Mouse (Mus musculus) liver, embryonic 16.5 days (tissue): ENCODE data around the gene Scamp5. TPM values are rescaled to one million over a fixed set of nuclear protein-coding genes. Genes with fewer than 3 reads are reported as not detected.
"Not testable (repeated sequence)": the region's sequence is repeated elsewhere in the genome, so short reads cannot be mapped to it uniquely, and the experiment has no call there.

Source experiments
- ATAC-seq: fragments of 200-750 bp; cut with Nextera tagmentation; 2 replicates; pipeline ENCODE4 v1.8.0; 2017; ENCODE audit warnings: low read depth, mild to moderate bottlenecking, moderate number of reproducible peaks, moderate library complexity
- H3K27ac ChIP-seq: fragments of 300-500 bp; sonication (generic); 2 replicates; pipeline ENCODE4 v1.5.1; 2014; ENCODE audit warnings: mild to moderate bottlenecking, low read length
- H3K27me3 ChIP-seq: fragments of 300-500 bp; sonication (generic); 2 replicates; pipeline ENCODE4 v1.6.1; 2014; ENCODE audit warnings: low read depth, low read length, mixed read lengths; ENCODE audit not compliant: control insufficient read depth, insufficient read depth
- H3K36me3 ChIP-seq: fragments of 300-500 bp; sonication (generic); 2 replicates; pipeline ENCODE4 v1.6.1; 2014; ENCODE audit warnings: mild to moderate bottlenecking; ENCODE audit not compliant: control insufficient read depth, insufficient read depth
- H3K4me1 ChIP-seq: fragments of 300-500 bp; sonication (generic); 2 replicates; pipeline ENCODE4 v1.6.1; 2014; ENCODE audit warnings: low read depth, low read length, mixed read lengths; ENCODE audit not compliant: control insufficient read depth
- H3K4me2 ChIP-seq: fragments of 300-500 bp; sonication (generic); 2 replicates; pipeline ENCODE4 v1.6.1; 2014; ENCODE audit warnings: low read depth, low read length, mixed read lengths
- H3K4me3 ChIP-seq: fragments of 300-500 bp; sonication (generic); 2 replicates; pipeline ENCODE4 v1.5.1; 2014; ENCODE audit warnings: low read depth, mild to moderate bottlenecking, low read length
- H3K9ac ChIP-seq: fragments of 300-500 bp; sonication (generic); 2 replicates; pipeline ENCODE4 v1.6.1; 2014; ENCODE audit warnings: low read depth, low read length
- H3K9me3 ChIP-seq: fragments of 300-500 bp; sonication (generic); replicated peaks from 2 replicates; pipeline ENCODE4 v1.6.1; 2016; ENCODE audit warnings: low read length; ENCODE audit not compliant: control insufficient read depth
- WGBS: fragments of 180-500 bp; shearing (Covaris S2); extraction: QIAGEN DNeasy Blood & Tissue Kit; methylation state at CpG from one replicate; pipeline ENCODE4 v1.1.7; 2014; ENCODE audit not compliant: insufficient replicate concordance; 5-methylcytosine and 5-hydroxymethylcytosine counted together
- polyA plus RNA-seq: library from polyadenylated mRNA; unstranded; fragments of >200 nt; fragmentation: Nextera tagmentation; extraction: Ambion mirVana; gene quantifications from 2 replicates; pipeline ENCODE4 v1.2.1, GENCODE M21; 2015

The Scamp5 gene
- polyA plus RNA-seq, 1 experiment from 2014 or later = 7.8 TPM

GRCm38 (mm10) chr9:57428391-57428790, 39.5 kb downstream of the Scamp5 start:
- ATAC-seq = no peak
- 33% methylated on average over 4 of the region's 4 CpGs for WGBS
- Histone ChIP-seq H3K27ac (no peak overlapping the region), H3K4me2 (no peak overlapping the region), H3K4me3 (no peak overlapping the region), H3K36me3 (no peaks in the 10 kb centered on the region), H3K4me1 (peaks cover 3% of the 10 kb centered on the region), H3K27me3 (no peaks in the 10 kb centered on the region), H3K9me3 (no peaks in the 10 kb centered on the region), H3K9ac (no peak overlapping the region)

GRCm38 (mm10) chr9:57427937-57428336, 39.9 kb downstream of the Scamp5 start:
- Histone ChIP-seq H3K4me1 (no peaks in the 10 kb centered on the region; the same call in 1 of the 2 replicates), H3K27me3 (no peaks in the 10 kb centered on the region), H3K27ac (no peak overlapping the region), H3K4me2 (no peak overlapping the region), H3K36me3 (no peaks in the 10 kb centered on the region), H3K4me3 (no peak overlapping the region), H3K9ac (no peak overlapping the region), H3K9me3 (no peaks in the 10 kb centered on the region)
- no peak for ATAC-seq
- 50% methylated on average over 4 of the region's 4 CpGs for WGBS

GRCm38 (mm10) chr9:57427123-57427522, 40.7 kb downstream of the Scamp5 start:
- H3K4me3 ChIP-seq, H3K9me3 ChIP-seq, ATAC-seq, H3K9ac ChIP-seq, H3K27ac ChIP-seq, H3K36me3 ChIP-seq, H3K27me3 ChIP-seq, H3K4me2 ChIP-seq, H3K4me1 ChIP-seq: not testable (repeated sequence)
- 81% methylated on average over 4 of the region's 4 CpGs for WGBS

GRCm38 (mm10) chr9:57425116-57425515, 42.7 kb downstream of the Scamp5 start:
- no peaks in the 10 kb centered on the region for H3K27me3 ChIP-seq
- no peaks in the 10 kb centered on the region for H3K36me3 ChIP-seq
- no peaks in the 10 kb centered on the region for H3K9me3 ChIP-seq
- peaks cover 17% of the 10 kb centered on the region for H3K4me1 ChIP-seq
- ATAC-seq = no peak
- H3K4me3 ChIP-seq = no peak overlapping the region
- H3K27ac ChIP-seq = no peak overlapping the region
- H3K4me2 ChIP-seq = no peak overlapping the region
- no peak overlapping the region for H3K9ac ChIP-seq
- 47% methylated on average over 3 of the region's 3 CpGs for WGBS

- Histone ChIP-seq H3K4me2 (no peak overlapping the region), H3K27me3 (no peaks in the 10 kb centered on the region), H3K9me3 (no peaks in the 10 kb centered on the region), H3K27ac (no peak overlapping the region), H3K36me3 (no peaks in the 10 kb centered on the region), H3K4me3 (no peak overlapping the region), H3K9ac (no peak overlapping the region), H3K4me1 (peaks cover 18% of the 10 kb centered on the region)
- WGBS = 51% methylated on average over 6 of the region's 6 CpGs
- ATAC-seq = no peak
Measured at GRCm38 (mm10) chr9:57424066-57424465, 43.8 kb downstream of the Scamp5 start.

GRCm38 (mm10) chr9:57421688-57422111, 46.2 kb downstream of the Scamp5 start:
- Histone ChIP-seq H3K9ac (no peak overlapping the region), H3K9me3 (no peaks in the 10 kb centered on the region), H3K27me3 (no peaks in the 10 kb centered on the region), H3K36me3 (no peaks in the 10 kb centered on the region), H3K4me1 (peaks cover 18% of the 10 kb centered on the region), H3K4me2 (no peak overlapping the region), H3K4me3 (no peak overlapping the region), H3K27ac (peak overlapping the region; percentile 71)
- 39% methylated on average over 5 of the region's 5 CpGs for WGBS
- no peak for ATAC-seq

GRCm38 (mm10) chr9:57421121-57421571, 46.7 kb downstream of the Scamp5 start:
- Histone ChIP-seq H3K9ac (no peak overlapping the region), H3K4me2 (no peak overlapping the region), H3K36me3 (no peaks in the 10 kb centered on the region), H3K4me3 (no peak overlapping the region), H3K27ac (peak overlapping the region; percentile 71), H3K4me1 (peaks cover 18% of the 10 kb centered on the region), H3K27me3 (no peaks in the 10 kb centered on the region), H3K9me3 (no peaks in the 10 kb centered on the region)
- peak; percentile 82 for ATAC-seq
- 22% methylated on average over 9 of the region's 9 CpGs for WGBS

- Histone ChIP-seq H3K4me1 (peaks cover 18% of the 10 kb centered on the region), H3K9me3 (no peaks in the 10 kb centered on the region), H3K9ac (no peak overlapping the region), H3K27ac (peak overlapping the region; percentile 71), H3K4me3 (no peak overlapping the region), H3K27me3 (no peaks in the 10 kb centered on the region), H3K36me3 (no peaks in the 10 kb centered on the region), H3K4me2 (no peak overlapping the region)
- peak; percentile 85 for ATAC-seq
- WGBS = 25% methylated on average over 20 of the region's 20 CpGs
Measured at GRCm38 (mm10) chr9:57420321-57421120, 47.3 kb downstream of the Scamp5 start.

- 66% methylated on average over 16 of the region's 16 CpGs for WGBS
- no peaks in the 10 kb centered on the region for H3K9me3 ChIP-seq
- H3K4me2 ChIP-seq = no peak overlapping the region
- peak overlapping the region; percentile 71; the same call in 1 of the 2 replicates for H3K27ac ChIP-seq
- no peaks in the 10 kb centered on the region for H3K27me3 ChIP-seq
- no peaks in the 10 kb centered on the region for H3K36me3 ChIP-seq
- no peak overlapping the region for H3K4me3 ChIP-seq
- no peak for ATAC-seq
- no peak overlapping the region for H3K9ac ChIP-seq
- H3K4me1 ChIP-seq = peaks cover 18% of the 10 kb centered on the region
Measured at GRCm38 (mm10) chr9:57419521-57420267, 48.2 kb downstream of the Scamp5 start.
